Mouse (Mus musculus) lung, postnatal 0 days (tissue): ENCODE data around the gene Synj2.

Source experiments
- CTCF ChIP-seq: IDR thresholded peaks from 2 replicates; pipeline ENCODE4 v1.5.1; 2016; ENCODE audit warnings: antibody characterized with exemption, mild to moderate bottlenecking
- EP300 ChIP-seq: IDR thresholded peaks from 2 replicates; pipeline ENCODE4 v1.6.1; 2016; ENCODE audit warnings: antibody characterized with exemption, mild to moderate bottlenecking, control low read depth

DNA sequence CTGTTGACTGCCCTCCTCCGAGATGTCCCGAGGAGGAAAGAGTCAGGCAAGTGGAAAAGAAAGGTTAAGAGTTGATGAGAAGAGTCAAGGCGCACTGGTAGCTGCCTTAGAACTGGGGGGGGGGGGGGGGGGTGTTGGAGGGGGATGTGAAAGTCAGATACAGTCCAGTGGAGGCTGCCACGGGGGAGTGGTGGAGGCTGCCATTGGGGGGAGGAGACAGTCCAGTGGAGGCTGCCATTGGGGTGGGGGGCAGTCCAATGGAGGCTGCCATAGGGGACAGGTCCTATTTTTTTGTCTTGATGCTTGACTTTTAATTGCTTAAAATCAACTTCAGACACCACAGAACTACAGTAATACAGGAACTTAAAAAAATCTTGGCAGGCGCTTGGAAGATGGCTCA lies 8.9 kb upstream of the Synj2 start:
- no peak for TF ChIP-seq CTCF
- no peak for TF ChIP-seq EP300
